Mouse (Mus musculus) E14TG2a.4 (cell line): ENCODE results near the gene Rfwd3.

Experiments
- CTCF ChIP-seq: conservative IDR thresholded peaks from 2 replicates; pipeline ENCODE4 v1.5.1; 2014; ENCODE audit warnings: low read length
- NANOG ChIP-seq: IDR thresholded peaks from 2 replicates; pipeline ENCODE4 v1.6.1; 2014; ENCODE audit warnings: borderline replicate concordance, low read length, mixed read lengths

- no peak for TF ChIP-seq CTCF
- no peak for TF ChIP-seq NANOG
Observed at GRCm38 (mm10) chr8:111260251-111260650, 39.8 kb downstream of the Rfwd3 start.
